Mouse (Mus musculus) neutrophil, adult 5-6 weeks (primary cell): ENCODE data around the gene Aox3. TPM values are rescaled to one million over a fixed set of nuclear protein-coding genes. Genes with fewer than 3 reads are reported as not detected.
A peak's percentile ranks its signal among the peaks of the same experiment; 100 is the strongest.

Experiments
- ATAC-seq: fragments of 151-379, 151-347 bp; 2 replicates; pipeline ENCODE4 v1.8.0; 2017; ENCODE audit warnings: mild to moderate bottlenecking, moderate TSS enrichment; ENCODE audit not compliant: insufficient number of reproducible peaks, poor library complexity, low FRiP score, severe bottlenecking; ENCODE audit errors: extremely low read depth
- total RNA-seq: library from RNA; stranded (forward); fragments of 200-1000 nt; gene quantifications from 2 replicates; pipeline ENCODE4 v1.2.3, GENCODE M21; 2017

Aox3 gene
- total RNA-seq, 1 experiment from 2014 or later = not detected

- no peak for ATAC-seq
Observed at GRCm38 (mm10) chr1:58238961-58239360, 126.0 kb downstream of the Aox3 start.

GRCm38 (mm10) chr1:58240347-58240746 lies 127.4 kb downstream of the Aox3 start:
- ATAC-seq = no peak

GRCm38 (mm10) chr1:58244487-58244886 lies 131.6 kb downstream of the Aox3 start:
- ATAC-seq = peak; percentile 41; the same call in 1 of the 2 replicates

GRCm38 (mm10) chr1:58248518-58248917 lies 135.6 kb downstream of the Aox3 start:
- no peak for ATAC-seq

Other genes with a start within 250 kb of the Aox3 start
- 0.93 and 0.98 TPM in 2 replicates for gene Sgo2a, start 117.2 kb upstream of the Aox3 start, total RNA-seq
- 56.4 and 68.8 TPM in 2 replicates for gene Kctd18, start 94.2 kb upstream of the Aox3 start, total RNA-seq
- 0.23 TPM in 1 of 2 replicates, not detected in the other for gene Aox1, start 83.2 kb upstream of the Aox3 start, total RNA-seq
- gene Aox4, start 97.3 kb downstream of the Aox3 start, total RNA-seq = not detected in 2 replicates
- not detected in 2 replicates for gene Aox2, start 165.2 kb downstream of the Aox3 start, total RNA-seq